Mouse (Mus musculus): ENCODE measurements around the gene Rhbdl1.

DNA sequence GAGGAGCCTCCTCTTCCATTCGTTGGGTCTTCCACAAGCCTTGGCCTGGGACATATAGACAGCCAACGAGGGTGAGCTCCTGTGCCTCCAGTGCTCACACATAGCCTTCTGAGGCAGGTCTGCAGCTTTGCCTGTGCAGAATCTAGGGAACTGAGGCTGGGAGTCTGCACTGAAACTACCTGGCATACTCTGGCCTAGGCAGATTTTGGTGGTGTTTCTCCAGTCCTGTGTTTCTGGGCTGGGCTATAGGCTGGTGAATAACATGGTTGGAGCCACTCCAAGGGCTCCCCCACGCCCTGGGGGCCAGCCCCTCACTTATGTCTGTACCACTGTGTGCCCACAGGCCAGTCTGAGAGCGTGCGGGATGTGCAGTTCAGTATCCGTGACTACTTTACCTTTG is 11.8 kb downstream of the Rhbdl1 start:
- TF ChIP-seq CTCF (IDR thresholded peaks at IDR 0.05) = no peak
- no peak for TF ChIP-seq EP300 (IDR thresholded peaks at IDR 0.05)

All from lung, postnatal 0 days (tissue).